Mouse (Mus musculus): ENCODE data around the gene Gm37240.
A peak's percentile ranks its signal among the peaks of the same experiment; 100 is the strongest.

The Gm37240 gene

DNA sequence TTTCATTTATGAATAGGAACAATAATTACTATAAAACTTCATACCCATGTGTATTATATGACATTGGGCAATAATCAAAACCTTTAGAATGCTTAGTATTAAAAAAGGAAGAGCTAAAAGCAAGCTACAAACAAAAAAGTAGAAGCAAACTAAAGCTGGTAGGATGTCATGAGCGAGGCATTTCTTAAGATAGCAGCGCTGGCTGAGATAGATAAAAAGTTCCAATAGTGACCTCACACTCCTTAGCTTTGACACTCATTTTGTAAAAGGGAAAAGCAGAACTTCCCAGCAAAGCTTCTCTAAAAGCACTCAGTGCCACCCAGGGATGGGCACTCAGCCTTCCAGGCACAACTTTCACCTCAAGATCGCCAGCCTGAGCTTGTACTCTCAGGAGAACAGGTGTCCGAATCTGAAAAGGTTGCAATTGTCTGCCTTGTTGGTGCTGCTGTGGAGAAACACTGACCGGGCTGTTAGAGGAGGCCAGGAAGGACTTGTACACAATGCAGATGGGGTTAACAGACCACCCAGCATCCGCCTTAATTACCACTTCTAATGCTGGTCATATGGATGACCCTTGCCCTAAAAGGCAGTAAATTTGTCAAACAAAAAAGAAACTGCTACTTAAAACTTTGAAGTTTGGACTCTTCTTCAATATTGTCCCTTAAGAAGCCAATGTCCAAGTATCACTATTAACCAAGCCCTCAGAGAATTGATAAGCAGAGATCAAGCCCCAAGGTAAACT is 1374.4 kb downstream of the Gm37240 start:
- no peak for DNase-seq (ENCODE audit: low spot score)

GRCm38 (mm10) chr3:84505193-84505592 is 1382.1 kb downstream of the Gm37240 start:
- no peak for DNase-seq (ENCODE audit: low spot score)

- DNase-seq (ENCODE audit: low spot score), result peak; percentile 24
Observed at GRCm38 (mm10) chr3:84504291-84504690, 1383.0 kb downstream of the Gm37240 start.

GRCm38 (mm10) chr3:84502101-84502500 is 1385.2 kb downstream of the Gm37240 start:
- no peak for DNase-seq (ENCODE audit: low spot score)

- DNase-seq (ENCODE audit: low spot score), result peak; percentile 29
Observed at GRCm38 (mm10) chr3:84500491-84500890, 1386.8 kb downstream of the Gm37240 start.

- no peak for DNase-seq (ENCODE audit: low spot score)
Observed at GRCm38 (mm10) chr3:84497718-84498117, 1389.6 kb downstream of the Gm37240 start.

DNA sequence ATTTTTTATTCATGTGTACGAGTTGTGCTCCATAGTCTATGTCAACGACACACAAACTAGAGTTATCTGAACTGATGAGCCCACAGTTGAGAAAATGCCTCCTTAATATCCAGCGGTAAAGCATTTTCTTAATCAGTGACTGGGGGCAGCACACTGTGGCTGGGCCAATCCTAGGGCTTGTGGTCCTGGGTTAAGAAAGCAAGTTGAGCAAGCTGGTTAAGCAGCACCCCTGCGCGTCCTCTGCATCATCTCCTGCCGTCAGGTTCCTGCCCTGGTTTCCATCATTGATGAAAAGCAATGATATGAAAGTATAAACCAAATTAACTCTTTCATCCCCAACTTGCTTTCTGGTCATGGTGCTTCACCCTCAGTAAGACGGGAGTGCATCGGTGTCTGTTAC is 1394.7 kb downstream of the Gm37240 start:
- no peak for DNase-seq (ENCODE audit: low spot score)

GRCm38 (mm10) chr3:84492148-84492547 is 1395.2 kb downstream of the Gm37240 start:
- DNase-seq (ENCODE audit: low spot score), result peak; percentile 29

GRCm38 (mm10) chr3:84488716-84489115 is 1398.6 kb downstream of the Gm37240 start:
- DNase-seq (ENCODE audit: low spot score), result no peak

GRCm38 (mm10) chr3:84484891-84485290 is 1402.4 kb downstream of the Gm37240 start:
- DNase-seq (ENCODE audit: low spot score), result peak; percentile 53

DNA sequence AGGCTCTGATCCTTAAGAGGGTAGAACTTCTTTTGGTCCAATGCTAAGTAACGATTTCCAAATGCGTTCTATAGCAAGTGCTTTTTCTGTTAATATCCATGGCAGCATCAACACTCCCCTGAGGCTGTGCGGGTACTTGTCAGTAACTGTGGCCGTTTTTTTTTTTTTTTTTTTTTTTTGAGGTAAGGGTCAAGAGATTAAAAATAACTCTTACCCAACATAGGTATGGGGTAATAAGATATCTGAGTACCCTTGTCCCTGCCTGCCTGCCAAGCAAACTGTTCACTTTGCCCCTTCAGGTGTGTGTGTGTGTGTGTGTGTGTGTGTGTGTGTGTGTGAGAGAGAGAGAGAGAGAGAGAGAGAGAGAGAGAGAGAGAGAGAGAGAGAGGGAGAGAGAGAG is 1403.0 kb downstream of the Gm37240 start:
- DNase-seq (ENCODE audit: low spot score), result peak; percentile 50

- no peak for DNase-seq (ENCODE audit: low spot score)
Observed at GRCm38 (mm10) chr3:84482121-84482520, 1405.2 kb downstream of the Gm37240 start.

DNA sequence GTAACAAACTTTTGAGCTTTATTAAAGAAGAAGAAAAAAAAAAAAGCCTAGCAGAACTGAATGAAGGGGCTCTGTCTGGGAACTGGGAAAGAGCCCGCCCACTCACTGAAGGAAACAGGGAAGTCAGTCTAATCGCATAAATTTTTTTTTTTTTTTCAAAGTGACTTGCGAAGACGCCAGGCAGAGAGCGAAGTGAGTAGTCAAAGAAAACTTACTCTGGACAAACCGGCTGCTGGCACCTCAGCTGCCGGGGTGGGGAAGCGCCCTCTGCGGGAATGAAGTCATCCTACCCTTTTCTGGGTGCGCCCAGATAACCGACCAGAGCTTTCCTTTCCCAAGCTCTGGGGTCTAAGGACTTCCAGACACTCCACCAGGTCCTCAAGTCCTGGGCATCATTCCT is 1406.2 kb downstream of the Gm37240 start:
- DNase-seq (ENCODE audit: low spot score), result peak; percentile 71

- DNase-seq (ENCODE audit: low spot score), result peak; percentile 73
Observed at GRCm38 (mm10) chr3:84480006-84480897, 1407.1 kb downstream of the Gm37240 start, which contains the start of gene Fhdc1. Fhdc1 (minus strand) TSS chr3:84480429.

GRCm38 (mm10) chr3:84479293-84480005 is 1407.9 kb downstream of the Gm37240 start:
- peak; percentile 64 for DNase-seq (ENCODE audit: low spot score)

DNA sequence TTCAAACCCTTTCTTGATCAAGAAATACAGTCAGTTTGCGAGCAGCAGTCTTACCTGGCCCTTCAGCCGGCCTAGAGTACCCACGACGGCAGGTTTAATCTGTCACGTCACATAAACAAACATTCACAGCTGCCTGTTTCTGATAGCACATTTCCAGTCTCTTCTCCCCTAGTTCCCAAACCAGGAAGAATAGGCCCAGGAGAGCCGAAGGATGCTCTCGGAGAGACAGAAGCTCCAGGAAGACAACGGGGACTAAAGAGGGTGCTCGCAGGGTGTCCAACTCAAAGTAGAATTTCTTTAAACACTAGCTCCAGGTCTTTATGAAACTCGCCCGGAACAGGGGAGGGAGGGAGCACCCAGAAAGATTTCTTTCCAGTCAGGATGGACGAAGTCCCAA is 1408.4 kb downstream of the Gm37240 start:
- DNase-seq (ENCODE audit: low spot score), result no peak

GRCm38 (mm10) chr3:84478195-84478594 is 1409.1 kb downstream of the Gm37240 start:
- DNase-seq (ENCODE audit: low spot score), result no peak

DNA sequence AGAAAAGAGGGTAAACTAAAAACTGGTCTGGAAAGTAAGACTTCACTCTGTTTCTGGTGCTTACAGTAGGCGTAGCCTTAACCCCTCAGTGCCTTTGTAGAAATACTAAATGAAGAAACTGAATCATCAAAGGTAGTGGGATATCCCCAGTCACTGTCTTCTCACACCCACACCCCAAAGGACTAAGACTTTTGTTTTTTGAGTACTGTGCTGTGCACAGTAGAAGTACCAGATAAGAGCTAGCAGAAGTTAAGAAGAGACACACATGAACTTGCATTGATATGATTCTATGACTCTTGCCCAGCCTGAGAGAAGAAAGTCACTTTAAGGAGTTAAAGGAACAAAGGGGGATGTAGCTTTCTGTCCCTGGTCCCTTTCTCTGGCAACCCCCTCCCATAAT is 1409.8 kb downstream of the Gm37240 start:
- no peak for DNase-seq (ENCODE audit: low spot score)

DNA sequence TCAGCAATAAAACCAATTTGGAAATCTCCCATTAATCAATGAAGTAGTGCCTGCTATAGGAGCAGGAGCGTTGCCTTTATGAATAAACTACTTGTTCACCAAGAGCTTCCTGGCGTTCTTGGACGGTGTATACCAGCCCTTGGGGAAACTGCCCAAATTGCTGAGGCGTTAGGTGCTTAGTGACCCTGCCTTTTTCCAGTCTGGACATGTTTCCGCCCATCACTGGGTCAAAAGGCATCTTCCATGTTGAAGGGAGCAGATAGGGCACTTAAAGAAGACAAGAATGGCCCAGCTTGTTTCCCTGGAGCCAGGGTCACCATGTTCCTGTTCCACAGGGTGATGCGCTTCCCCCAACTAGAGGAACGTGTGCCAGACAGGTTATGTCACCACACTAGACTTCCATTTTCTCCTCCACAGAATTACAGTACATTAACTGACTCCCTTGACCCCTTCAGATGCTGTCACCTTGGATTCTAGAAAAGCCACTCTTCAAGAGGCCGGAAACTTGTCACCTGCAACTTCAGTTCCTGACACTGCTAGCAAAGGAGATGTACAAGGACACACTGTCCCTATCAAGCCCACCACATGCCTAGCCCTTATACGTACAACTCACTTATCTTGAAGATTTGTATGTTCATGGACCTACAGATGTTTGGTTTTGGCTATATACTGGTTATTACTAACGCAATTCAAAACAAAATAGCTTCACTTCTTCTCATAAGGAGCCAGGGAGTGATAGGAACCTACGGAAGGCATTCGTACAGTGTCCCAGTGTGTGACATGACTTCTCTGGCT is 1412.1 kb downstream of the Gm37240 start:
- no peak for DNase-seq (ENCODE audit: low spot score)

DNA sequence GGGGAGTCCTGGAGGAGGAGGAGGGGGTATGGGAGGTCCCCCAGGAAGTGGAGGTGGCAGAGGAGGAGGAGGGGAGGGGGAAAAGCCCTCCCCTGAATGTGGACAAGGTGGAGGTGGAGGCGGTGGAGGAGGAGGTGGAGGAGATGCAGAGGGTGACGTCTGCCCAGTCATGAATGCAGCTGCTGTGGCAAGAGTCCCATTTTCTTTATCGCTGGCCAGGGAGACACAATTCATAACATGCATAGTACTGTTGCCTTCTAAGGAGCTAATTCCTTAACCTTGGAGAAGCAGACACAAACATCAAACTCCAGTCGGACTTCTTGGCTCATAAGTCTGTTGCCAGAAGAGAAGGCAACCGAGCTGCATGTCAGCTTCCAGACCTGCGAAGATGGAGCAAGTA is 1412.9 kb downstream of the Gm37240 start:
- DNase-seq (ENCODE audit: low spot score), result no peak

GRCm38 (mm10) chr3:84472955-84473354 is 1414.4 kb downstream of the Gm37240 start:
- DNase-seq (ENCODE audit: low spot score), result peak; percentile 57

DNA sequence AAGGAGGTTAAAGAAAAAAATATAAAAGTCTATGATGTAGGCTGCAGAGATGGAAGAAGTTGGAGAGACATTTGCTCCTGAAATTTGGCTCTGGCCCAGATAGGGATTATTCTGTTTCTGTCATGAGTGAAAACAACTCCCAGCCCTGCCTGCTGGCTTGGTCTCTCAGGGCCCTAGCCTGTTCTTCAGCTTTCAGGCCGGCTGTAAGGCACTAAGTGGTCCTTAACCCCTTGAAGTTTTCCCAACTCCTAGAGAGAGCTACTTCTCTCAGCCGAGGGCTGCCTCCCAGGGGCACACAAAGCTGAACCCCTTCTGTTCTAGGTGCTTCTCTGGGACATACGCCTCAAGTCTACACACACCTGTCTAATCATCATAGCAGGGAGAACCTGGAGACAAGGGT is 1414.8 kb downstream of the Gm37240 start:
- no peak for DNase-seq (ENCODE audit: low spot score)

Data from lung, postnatal 25 days (tissue).